In genomic region chr7:67951532-67952035, GRCm38 (mm10) we compare ENCODE assay signal across 8 mouse cellular contexts. TPM values are rescaled to one million over a fixed set of nuclear protein-coding genes. Genes with fewer than 3 reads are reported as not detected.
A peak's percentile ranks its signal among the peaks of the same experiment; 100 is the strongest.
DNase-seq lines count a peak whose midpoint lies in the region; ATAC-seq lines count a peak whose summit lies in the region.

No protein-coding gene starts in this region.

- H3K27me3 ChIP-seq in hindbrain, embryonic 15.5 days, result no peaks in the 10 kb centered on the region

- H3K4me2 ChIP-seq in hindbrain, embryonic 15.5 days, result peak overlapping the region; percentile 84

- peak overlapping the region; percentile 96 for H3K9ac ChIP-seq in hindbrain, embryonic 15.5 days

- H3K4me1 ChIP-seq in hindbrain, embryonic 15.5 days (replicated peaks), result peaks cover 35% of the 10 kb centered on the region

- WGBS in hindbrain, embryonic 15.5 days, result under 1% methylated on average over 56 of the region's 73 CpGs

- peak overlapping the region; percentile 100 for H3K27ac ChIP-seq in hindbrain, embryonic 15.5 days (replicated peaks)

- ATAC-seq in hindbrain, embryonic 15.5 days (ENCODE audit: low FRiP score, low read depth), result peak; percentile 80

- no peaks in the 10 kb centered on the region for H3K9me3 ChIP-seq in hindbrain, embryonic 15.5 days

- peak; percentile 60 for DNase-seq in WW6 (ENCODE audit: low read depth, low spot score)
- peak; percentile 97 to 98 for DNase-seq in cerebellum, postnatal 36 days
- peak; percentile 90 to 94 for DNase-seq in frontal cortex, postnatal 36 days (ENCODE audit: low spot score in 2 of 2)
- peak; percentile 92 to 96 for DNase-seq in left cerebral cortex, adult 18-20 months (ENCODE audit: low spot score in 2 of 2)
- DNase-seq in lung, postnatal 4 days, result peak; percentile 97 to 98
- peak; percentile 96 for DNase-seq in right cerebral cortex, adult 18-20 months
- DNase-seq in urinary bladder, adult 2 months (ENCODE audit: low spot score), result peak; percentile 93

- H3K36me3 ChIP-seq in hindbrain, embryonic 15.5 days, result no peaks in the 10 kb centered on the region

- peak overlapping the region; percentile 78 for H3K4me3 ChIP-seq in hindbrain, embryonic 15.5 days

RNA-seq across cellular contexts. Expression of gene Igf1r, which starts 1.0 kb away (rescaled TPM):
- 19.2 and 22.8 TPM in 2 replicates for polyA plus RNA-seq in hindbrain, embryonic 15.5 days (2015; fragmentation: Nextera tagmentation; extraction: Ambion mirVana)
- 10 to 100 TPM; 44.8 to 47.0 TPM for total RNA-seq in left cerebral cortex, adult 18-20 months (2021)
- 20.1 and 25.4 TPM in 2 replicates for polyA plus RNA-seq in urinary bladder, adult 2 months (2012; rRNA removed)

Comparison
In these comparisons a context has a peak if more than half of its experiments do, and no peak if none do; other contexts are left out.
1. Peak in every context shown above with its lines: DNase-seq, ATAC-seq, H3K4me3 ChIP-seq and H3K27ac ChIP-seq.